Mouse (Mus musculus): ENCODE data around the gene Asic2. TPM values are rescaled to one million over a fixed set of nuclear protein-coding genes. Genes with fewer than 3 reads are reported as not detected.

Gene Asic2
- total RNA-seq, 2 experiments from 2014 or later = not detected

DNA sequence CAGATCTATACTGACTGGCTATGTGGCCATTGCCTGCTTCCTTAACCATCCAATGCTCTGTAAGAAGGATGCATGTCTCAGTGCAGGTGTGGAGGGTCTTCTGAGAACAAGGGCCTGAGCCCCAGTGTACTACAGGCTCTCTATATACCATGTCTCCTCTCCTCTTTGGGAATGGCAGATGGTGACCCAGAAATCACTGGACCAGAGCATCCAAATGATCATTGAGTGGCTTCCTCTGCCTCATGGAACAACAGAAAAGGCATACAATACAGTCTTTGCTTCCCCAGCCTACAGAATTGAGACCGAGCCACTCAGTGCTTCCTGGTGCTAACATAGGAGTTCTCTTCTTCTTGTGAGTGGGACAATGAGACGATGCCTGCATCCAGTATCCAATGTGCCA is 200.0 kb downstream of the Asic2 start:
- no peak for ATAC-seq (replicated peaks; ENCODE audit: low FRiP score, poor library complexity, severe bottlenecking)

- no peak for ATAC-seq (replicated peaks; ENCODE audit: low FRiP score, poor library complexity, severe bottlenecking)
Measured at GRCm38 (mm10) chr11:81767781-81768180, 200.5 kb downstream of the Asic2 start.

DNA sequence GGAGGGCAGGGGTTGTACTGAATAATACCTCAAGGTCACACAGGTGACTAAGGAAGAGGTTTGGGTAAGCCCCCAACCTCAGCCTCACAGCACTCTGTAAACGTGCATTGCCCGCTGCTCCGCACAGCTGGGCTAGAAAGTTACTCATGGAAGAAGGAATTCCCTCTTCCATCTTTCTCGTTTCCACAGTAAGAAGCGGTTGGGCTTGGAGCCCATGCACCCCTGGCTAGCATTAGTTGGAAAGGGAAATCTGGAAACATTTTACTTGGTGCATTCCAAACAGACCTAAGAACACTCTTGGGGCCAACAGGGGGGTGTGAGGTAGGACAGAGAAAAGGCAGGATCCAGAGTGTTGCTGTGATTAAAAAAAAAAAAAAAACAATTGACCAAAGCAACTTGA is 203.0 kb downstream of the Asic2 start:
- no peak for ATAC-seq (replicated peaks; ENCODE audit: low FRiP score, poor library complexity, severe bottlenecking)

DNA sequence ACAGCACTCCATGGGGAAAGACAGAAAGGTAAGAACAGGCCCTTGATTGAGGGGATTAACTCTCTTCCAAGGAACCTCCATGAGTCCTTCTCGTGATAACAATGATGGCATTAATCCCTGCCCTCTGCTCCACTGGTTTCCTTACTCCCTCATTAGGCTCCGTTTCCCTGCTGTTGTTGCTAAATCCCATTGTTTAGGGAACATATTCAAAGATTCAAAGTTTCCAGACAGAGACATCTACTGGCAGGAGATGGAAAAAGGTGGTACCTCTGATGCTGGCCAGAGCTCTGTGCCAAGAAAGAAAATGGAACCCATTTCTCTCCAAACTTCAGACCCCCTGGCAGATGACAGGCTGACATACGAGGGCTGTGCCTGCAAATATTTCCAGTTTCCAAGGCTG is 203.5 kb downstream of the Asic2 start:
- no peak for ATAC-seq (replicated peaks; ENCODE audit: low FRiP score, poor library complexity, severe bottlenecking)

GRCm38 (mm10) chr11:81757221-81757620 is 211.0 kb downstream of the Asic2 start:
- no peak for ATAC-seq (replicated peaks; ENCODE audit: low FRiP score, poor library complexity, severe bottlenecking)

- no peak for ATAC-seq (replicated peaks; ENCODE audit: low FRiP score, poor library complexity, severe bottlenecking)
Measured at GRCm38 (mm10) chr11:81750876-81751275, 217.4 kb downstream of the Asic2 start.

- no peak for ATAC-seq (replicated peaks; ENCODE audit: low FRiP score, poor library complexity, severe bottlenecking)
Measured at GRCm38 (mm10) chr11:81750016-81750415, 218.2 kb downstream of the Asic2 start.

DNA sequence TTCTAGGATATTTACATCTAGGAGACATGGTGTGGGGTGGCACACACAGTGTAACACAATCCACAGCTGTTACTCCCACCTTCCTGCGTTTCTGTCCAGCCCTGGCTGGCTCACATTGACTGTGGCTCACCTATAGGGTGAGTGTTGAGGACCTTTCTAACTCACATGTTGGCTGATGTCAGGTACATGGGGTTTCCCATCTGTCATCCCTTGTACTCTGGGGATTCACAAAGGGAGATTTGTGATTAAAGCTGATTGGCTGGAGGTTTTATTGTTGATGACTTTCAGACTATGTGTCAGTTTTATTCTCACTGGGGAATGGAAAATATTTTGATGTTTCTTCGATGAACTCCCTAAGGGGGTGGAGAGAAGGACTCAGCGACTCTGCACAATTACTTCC is 229.3 kb downstream of the Asic2 start:
- no peak for ATAC-seq (replicated peaks; ENCODE audit: low FRiP score, poor library complexity, severe bottlenecking)

GRCm38 (mm10) chr11:81737777-81738176 is 230.5 kb downstream of the Asic2 start:
- no peak for ATAC-seq (replicated peaks; ENCODE audit: low FRiP score, poor library complexity, severe bottlenecking)

DNA sequence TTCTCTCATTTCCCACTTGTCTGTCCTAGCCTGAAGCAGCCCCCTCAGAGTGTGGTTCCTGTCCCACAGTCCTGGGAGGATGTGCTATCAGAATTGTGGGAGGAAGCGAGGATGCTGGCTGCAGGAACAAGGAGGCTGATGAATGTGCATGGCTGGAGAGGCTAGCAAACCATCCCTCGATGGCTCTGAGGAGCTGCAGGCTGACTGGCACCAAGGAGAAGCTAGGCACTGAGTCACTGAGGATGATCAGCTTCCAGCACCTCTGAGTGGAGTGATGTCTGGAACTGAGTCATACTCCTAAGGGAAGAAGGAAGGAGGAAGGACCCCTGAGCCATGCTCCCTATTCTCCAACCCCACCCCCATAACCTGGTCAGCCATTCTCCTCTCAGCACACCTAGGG is 246.2 kb downstream of the Asic2 start:
- ATAC-seq (replicated peaks; ENCODE audit: low FRiP score, poor library complexity, severe bottlenecking) = no peak

DNA sequence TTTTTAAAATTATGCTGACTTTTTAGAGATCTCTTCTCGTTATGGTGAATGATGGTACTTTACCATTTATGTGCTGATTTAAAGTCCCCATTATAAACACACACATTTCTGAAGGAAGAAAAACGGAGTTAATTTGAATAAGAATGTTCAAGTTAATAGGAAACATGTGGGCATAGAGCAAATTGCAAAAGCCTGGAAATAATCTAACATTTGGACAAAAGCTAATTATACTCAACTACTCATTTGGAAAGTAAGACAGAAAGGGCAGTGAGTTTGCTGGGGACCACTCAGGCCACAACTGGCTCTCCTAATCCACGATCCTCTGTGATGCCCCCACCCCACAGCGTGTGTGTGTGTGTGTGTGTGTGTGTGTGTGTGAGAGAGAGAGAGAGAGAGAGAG is 253.5 kb downstream of the Asic2 start:
- no peak for ATAC-seq (replicated peaks; ENCODE audit: low FRiP score, poor library complexity, severe bottlenecking)

DNA sequence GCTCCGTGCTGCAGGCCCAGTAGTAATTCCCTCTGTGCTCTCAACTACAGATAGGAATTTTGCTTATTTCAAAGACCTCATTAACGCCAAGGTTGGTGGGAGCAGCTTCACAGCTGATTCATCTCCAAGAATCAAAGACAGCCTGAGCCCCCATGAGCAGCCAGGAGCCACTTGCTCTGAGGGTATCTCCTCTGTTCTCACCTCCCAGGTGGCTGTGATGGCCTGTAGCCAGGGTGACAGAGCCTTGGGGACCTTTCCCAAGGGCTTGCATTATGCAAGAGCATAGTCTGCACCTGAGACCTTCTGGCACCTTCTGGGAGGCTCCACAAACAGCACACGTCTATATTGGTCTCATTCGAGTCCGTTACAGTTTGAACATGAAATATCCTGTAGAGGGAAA is 261.3 kb downstream of the Asic2 start:
- no peak for ATAC-seq (replicated peaks; ENCODE audit: low FRiP score, poor library complexity, severe bottlenecking)

- no peak for ATAC-seq (replicated peaks; ENCODE audit: low FRiP score, poor library complexity, severe bottlenecking)
Measured at GRCm38 (mm10) chr11:81698008-81698407, 270.2 kb downstream of the Asic2 start.

DNA sequence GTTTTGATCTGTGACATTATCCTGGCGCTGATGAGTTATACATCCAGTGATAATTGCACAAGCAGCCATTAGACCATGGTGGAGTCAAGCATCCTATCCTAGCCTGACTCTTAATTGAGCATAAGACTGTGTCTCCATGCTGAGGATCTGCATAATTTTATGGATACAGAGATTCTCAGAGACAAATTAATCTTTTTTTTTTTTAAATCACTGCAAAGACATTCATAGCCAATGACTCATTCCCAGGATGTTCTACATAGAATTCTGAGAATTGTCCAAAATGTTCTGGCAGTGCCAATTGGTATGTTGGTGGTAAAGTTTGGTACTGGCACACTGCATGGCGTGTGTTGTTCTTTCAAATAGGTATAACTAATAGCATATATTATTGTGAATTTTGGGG is 272.8 kb downstream of the Asic2 start:
- no peak for ATAC-seq (replicated peaks; ENCODE audit: low FRiP score, poor library complexity, severe bottlenecking)

DNA sequence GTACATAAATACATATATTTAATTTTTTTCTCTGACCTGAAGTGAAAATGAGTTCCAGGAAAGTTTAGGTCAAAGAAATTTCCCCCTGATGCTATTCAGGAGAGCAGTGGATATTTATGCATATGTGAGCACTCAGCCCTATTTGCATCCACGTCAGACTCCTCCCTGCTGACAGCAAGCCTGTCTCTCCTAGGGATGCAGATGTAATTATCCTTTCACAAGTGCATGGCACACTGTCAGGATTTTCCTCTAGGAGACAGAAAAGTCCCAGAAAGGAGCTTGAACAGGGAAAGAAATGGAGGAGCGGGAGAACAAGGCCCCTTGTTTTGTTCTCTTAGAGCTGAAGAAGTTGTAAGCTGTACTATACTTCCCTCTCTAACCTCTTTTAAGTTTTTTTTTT is 287.7 kb downstream of the Asic2 start:
- ATAC-seq (replicated peaks; ENCODE audit: low FRiP score, poor library complexity, severe bottlenecking) = no peak

GRCm38 (mm10) chr11:81671724-81672123 is 296.5 kb downstream of the Asic2 start:
- ATAC-seq (replicated peaks; ENCODE audit: low FRiP score, poor library complexity, severe bottlenecking) = no peak

DNA sequence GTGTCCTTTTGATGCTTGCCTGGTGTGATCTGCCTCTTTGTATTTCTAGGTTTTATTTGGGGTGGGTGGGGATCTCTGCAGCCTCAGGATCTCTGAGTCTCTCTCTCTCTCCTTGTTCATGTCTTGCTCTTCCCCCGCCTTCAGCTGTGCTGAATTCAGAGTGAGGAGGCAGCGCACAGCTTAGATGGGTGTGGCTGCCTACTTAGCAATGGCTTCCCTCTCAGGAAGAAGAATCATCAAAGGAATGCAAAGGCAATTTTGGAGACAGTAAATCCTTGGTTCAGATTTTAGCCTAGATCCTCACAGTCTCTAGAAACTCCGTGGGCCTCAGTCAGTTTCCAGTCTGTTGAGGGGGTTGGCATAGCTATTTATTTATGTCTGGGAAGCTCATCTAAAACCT is 297.8 kb downstream of the Asic2 start:
- no peak for ATAC-seq (replicated peaks; ENCODE audit: low FRiP score, poor library complexity, severe bottlenecking)

DNA sequence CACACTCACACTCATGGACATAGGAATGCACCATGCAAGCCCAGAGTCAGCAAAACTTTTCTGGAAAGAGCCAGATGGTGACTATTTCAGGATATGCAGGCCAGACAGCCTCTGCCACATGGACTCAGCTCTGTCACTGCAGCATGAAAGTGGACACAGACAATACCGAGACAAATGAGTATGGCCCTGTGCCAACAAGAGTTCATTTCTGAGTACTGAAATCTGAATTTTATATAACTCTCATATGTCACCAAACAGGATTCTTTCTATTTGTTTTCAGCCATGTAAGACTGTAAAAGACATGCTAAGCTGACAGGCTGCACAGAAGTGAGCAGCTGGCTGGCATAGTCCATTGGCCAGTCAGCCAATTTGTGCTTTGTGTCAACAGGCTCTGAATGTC is 309.4 kb downstream of the Asic2 start:
- ATAC-seq (replicated peaks; ENCODE audit: low FRiP score, poor library complexity, severe bottlenecking) = no peak

- no peak for ATAC-seq (replicated peaks; ENCODE audit: low FRiP score, poor library complexity, severe bottlenecking)
Measured at GRCm38 (mm10) chr11:81657121-81657520, 311.1 kb downstream of the Asic2 start.

GRCm38 (mm10) chr11:81647828-81648227 is 320.4 kb downstream of the Asic2 start:
- no peak for ATAC-seq (replicated peaks; ENCODE audit: low FRiP score, poor library complexity, severe bottlenecking)

- no peak for ATAC-seq (replicated peaks; ENCODE audit: low FRiP score, poor library complexity, severe bottlenecking)
Measured at GRCm38 (mm10) chr11:81645549-81645948, 322.7 kb downstream of the Asic2 start.

DNA sequence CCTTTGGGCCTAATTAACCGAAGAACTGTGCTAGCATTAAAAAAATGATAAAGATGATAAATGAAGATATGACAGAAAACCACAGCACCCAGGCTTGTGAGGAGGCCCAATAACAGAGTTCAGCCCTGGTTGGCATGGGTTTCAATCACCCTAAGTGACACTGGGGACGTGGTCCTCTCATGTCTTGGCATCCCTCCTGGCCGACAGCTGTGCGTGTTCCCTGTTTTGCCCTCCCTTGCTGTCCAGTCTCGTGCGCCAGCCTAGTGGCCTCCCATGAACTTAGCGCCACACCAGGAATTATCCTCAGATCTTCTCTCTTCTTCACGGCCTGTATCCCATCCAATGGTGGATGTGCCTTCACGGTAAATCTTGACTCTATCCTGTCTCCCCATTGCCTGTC is 331.9 kb downstream of the Asic2 start:
- ATAC-seq (replicated peaks; ENCODE audit: low FRiP score, poor library complexity, severe bottlenecking) = no peak
